Mouse (Mus musculus) spleen, adult 2 months (tissue): Measurements from ENCODE around the gene Ica1l. TPM values are rescaled to one million over a fixed set of nuclear protein-coding genes. Genes with fewer than 3 reads are reported as not detected.

ENCODE experiments used
- DNase-seq, 2 experiments: peaks; one replicate each; pipeline versions ENCODE4 v3.0.0 to v3.0.0-alpha.2; 2012 to 2021; ENCODE audit warnings: low spot score in 2 of 2, low read depth in 1 of 2
- H3K27ac ChIP-seq: fragments of 200-500 bp; 2 replicates; pipeline ENCODE4 v1.5.1; 2012; ENCODE audit warnings: low read length, inconsistent platforms; ENCODE audit not compliant: insufficient read depth
- H3K27me3 ChIP-seq: fragments of 200-500 bp; 2 replicates; pipeline ENCODE4 v1.6.1; 2012; ENCODE audit warnings: mild to moderate bottlenecking, moderate library complexity, low read length, inconsistent platforms; ENCODE audit not compliant: control insufficient read depth, insufficient read depth
- H3K36me3 ChIP-seq: fragments of 200-500 bp; 2 replicates; pipeline ENCODE4 v1.6.1; 2012; ENCODE audit warnings: mild to moderate bottlenecking, low read length, inconsistent platforms; ENCODE audit not compliant: control insufficient read depth, insufficient read depth
- H3K4me1 ChIP-seq: fragments of 200-500 bp; 2 replicates; pipeline ENCODE4 v1.6.1; 2011; ENCODE audit warnings: inconsistent platforms; ENCODE audit not compliant: control insufficient read depth, insufficient read depth, insufficient read length
- H3K4me3 ChIP-seq: fragments of 200-500 bp; 2 replicates; pipeline ENCODE4 v1.5.1; 2011; ENCODE audit warnings: mild to moderate bottlenecking, inconsistent platforms; ENCODE audit not compliant: insufficient read depth, insufficient read length; ENCODE audit errors: extremely low read depth
- CTCF ChIP-seq: fragments of 200-500 bp; IDR thresholded peaks from 2 replicates; pipeline ENCODE4 v1.5.1; 2011; ENCODE audit warnings: mild to moderate bottlenecking, inconsistent platforms; ENCODE audit not compliant: insufficient read depth, insufficient read length, insufficient replicate concordance; ENCODE audit errors: extremely low read depth
- POLR2A ChIP-seq: fragments of 200-500 bp; IDR thresholded peaks from 2 replicates; pipeline ENCODE4 v1.6.1; 2011; ENCODE audit warnings: low read depth, low read length, inconsistent platforms
- WGBS: fragments of 180-500 bp; shearing (Covaris S2); methylation state at CpG from one replicate; pipeline ENCODE4 v1.1.7; 2018; 5-methylcytosine and 5-hydroxymethylcytosine counted together
- polyA plus RNA-seq: library from polyadenylated mRNA; depleted of rRNA; stranded (reverse); fragments of >200 nt; gene quantifications from 2 replicates; pipeline ENCODE4 v1.2.3, GENCODE M21; 2012; rRNA removed

Ica1l gene
- polyA plus RNA-seq, 1 experiment: 0.04 TPM

DNA sequence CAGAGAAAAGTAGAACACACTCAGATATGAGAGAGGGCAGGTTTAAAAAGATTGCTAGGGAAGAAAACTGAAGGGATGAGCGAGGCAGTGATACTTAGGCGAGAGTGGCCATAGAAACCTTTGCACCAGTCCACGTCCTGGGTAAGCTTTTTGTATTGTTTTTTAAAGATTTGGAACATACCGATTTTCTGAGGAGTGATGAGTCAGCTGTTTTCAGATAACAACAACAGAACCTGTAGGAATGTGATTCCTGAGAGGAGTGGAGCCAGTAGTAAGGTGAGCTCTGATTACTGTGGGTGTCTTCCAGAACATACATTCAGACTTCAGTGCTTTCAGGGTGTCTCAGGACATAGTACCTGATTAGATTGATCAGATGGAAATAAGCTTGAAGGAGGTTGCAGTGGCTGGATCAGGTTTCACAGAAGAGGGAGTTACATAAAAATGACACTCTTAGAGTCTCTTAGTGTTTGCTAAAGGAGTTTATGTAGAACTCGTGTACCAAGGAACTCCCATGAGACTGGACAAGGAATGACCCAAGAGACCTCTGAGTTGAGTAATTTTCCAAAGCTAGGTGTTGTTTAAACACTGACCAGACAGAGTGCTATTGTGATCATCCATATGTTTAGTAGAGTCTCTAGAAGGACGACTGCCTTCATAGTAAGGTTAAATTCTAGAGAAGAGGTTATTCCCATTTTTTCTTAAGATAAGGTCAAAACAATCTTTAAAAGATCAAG is 100.8 kb downstream of the Ica1l start:
- TF ChIP-seq CTCF (no peak), POLR2A (no peak)
- DNase-seq: no peak
- H3K27me3 ChIP-seq: no peaks in the 10 kb centered on the region
- H3K4me1 ChIP-seq: peaks cover 3% of the 10 kb centered on the region; the same call in 1 of the 2 replicates
- no peak overlapping the region for H3K4me3 ChIP-seq
- no peak overlapping the region for H3K27ac ChIP-seq
- H3K36me3 ChIP-seq: no peaks in the 10 kb centered on the region
- WGBS: 82% methylated on average over 6 of the region's 6 CpGs

DNA sequence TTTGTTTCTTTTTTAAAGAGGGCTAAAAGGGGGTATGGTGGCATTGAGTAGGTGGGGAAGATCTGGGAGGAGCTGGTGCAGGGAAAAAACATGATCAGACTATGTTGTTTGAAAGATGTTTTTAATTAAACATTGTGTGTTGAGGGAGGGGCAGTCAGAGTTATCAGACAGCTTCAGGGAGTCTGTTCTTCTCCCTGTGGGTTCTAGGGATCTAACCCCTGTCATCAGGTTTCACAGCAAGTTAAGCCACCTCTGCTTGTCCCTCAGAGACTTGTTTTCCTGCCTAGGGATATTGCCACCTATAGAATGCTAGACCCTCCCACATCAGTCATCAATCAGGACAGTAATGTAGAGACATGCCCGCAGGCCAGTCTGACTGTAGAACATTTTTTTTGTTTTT is 101.9 kb downstream of the Ica1l start:
- WGBS: 90% methylated on average over 1 of the region's 1 CpGs

DNA sequence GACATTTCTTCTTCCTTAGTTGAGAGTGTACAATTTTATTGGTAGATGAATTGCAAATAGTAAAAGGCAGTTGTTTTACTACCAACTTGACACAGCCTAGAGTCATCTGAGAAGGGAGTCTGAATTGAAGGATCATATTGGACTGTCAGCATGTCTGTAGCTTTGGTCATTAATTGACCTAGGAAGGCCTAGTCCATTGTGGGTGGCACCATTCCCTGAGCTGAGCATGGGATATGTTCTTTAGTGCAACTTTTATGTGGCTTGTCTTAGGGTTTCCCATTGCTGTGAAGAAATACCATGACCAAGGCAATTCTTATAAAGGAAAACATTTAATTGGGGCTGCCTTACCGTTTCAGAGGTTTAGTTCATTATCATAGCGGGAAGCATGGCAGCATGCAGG is 110.0 kb downstream of the Ica1l start:
- TF ChIP-seq CTCF: no peak
- TF ChIP-seq POLR2A: no peak
- WGBS: 98% methylated on average over 2 of the region's 2 CpGs

More for the DNA sequence above, 101.9 kb downstream of the Ica1l start:
- no peak for DNase-seq
- TF ChIP-seq CTCF (no peak), POLR2A (no peak)
- H3K4me3 ChIP-seq: no peak overlapping the region
- peaks cover 3% of the 10 kb centered on the region; the same call in 1 of the 2 replicates for H3K4me1 ChIP-seq
- H3K27me3 ChIP-seq: no peaks in the 10 kb centered on the region
- H3K36me3 ChIP-seq: no peaks in the 10 kb centered on the region
- no peak overlapping the region for H3K27ac ChIP-seq

More for the DNA sequence above, 110.0 kb downstream of the Ica1l start:
- H3K4me1 ChIP-seq: no peaks in the 10 kb centered on the region
- no peak overlapping the region for H3K27ac ChIP-seq
- DNase-seq: no peak
- H3K27me3 ChIP-seq: no peaks in the 10 kb centered on the region
- no peak overlapping the region for H3K4me3 ChIP-seq
- H3K36me3 ChIP-seq: no peaks in the 10 kb centered on the region

Other genes with a start within 250 kb of the Ica1l start
- 9.5 and 13.8 TPM in 2 replicates for gene Fam117b, start 130.2 kb downstream of the Ica1l start, polyA plus RNA-seq
- 1.2 and 1.3 TPM in 2 replicates for gene Carf, start 55.1 kb upstream of the Ica1l start, polyA plus RNA-seq
- 4.6 and 5.8 TPM in 2 replicates for gene Wdr12, start 55.5 kb upstream of the Ica1l start, polyA plus RNA-seq
- gene Nbeal1, start 137.4 kb upstream of the Ica1l start, polyA plus RNA-seq: 0.54 and 0.79 TPM in 2 replicates